ENCODE assay signal across 9 mouse cellular contexts in genomic region chr17:9764041-9764606, GRCm38 (mm10).
DNase-seq lines count a peak whose midpoint lies in the region; ATAC-seq and TF ChIP-seq lines count a peak whose summit lies in the region.
"Had no signal": no experiment of that assay in that cellular context is flagged by ENCODE, and none has a peak within 500 bp of the region (broad histone marks: within the 10 kb centered on the region; RNA-seq: fewer than 3 reads in every experiment).

No protein-coding gene starts in this region.

- no peak overlapping the region for H3K27ac ChIP-seq in heart, embryonic 11.5 days (ENCODE audit: low read depth, low read length)
- H3K27ac ChIP-seq in hindbrain, embryonic 16.5 days (ENCODE audit: low read depth, low read length) = peak overlapping the region; percentile 82

- H3K4me1 ChIP-seq in heart, embryonic 11.5 days (ENCODE audit: control insufficient read depth, insufficient read depth, low read length) = peaks cover 14% of the 10 kb centered on the region
- H3K4me1 ChIP-seq in hindbrain, embryonic 16.5 days (ENCODE audit: control insufficient read depth, insufficient read depth, low read depth, low read length) = peaks cover 17% of the 10 kb centered on the region

- no peak for ATAC-seq in heart, embryonic 11.5 days (replicated peaks; ENCODE audit: insufficient number of reproducible peaks, low FRiP score, low TSS enrichment)
- no peak for ATAC-seq in hindbrain, embryonic 16.5 days

- H3K4me2 ChIP-seq in heart, embryonic 11.5 days = peak overlapping the region; percentile 59
- peak overlapping the region; percentile 76 for H3K4me2 ChIP-seq in hindbrain, embryonic 16.5 days (ENCODE audit: low read length)
- H3K4me2 ChIP-seq in myocyte (ENCODE audit: low read depth) = no peak overlapping the region

- no peak overlapping the region for H3ac ChIP-seq in myocyte (ENCODE audit: control insufficient read depth, insufficient read length)

- H3K9me3 ChIP-seq in heart, embryonic 11.5 days (replicated peaks; ENCODE audit: control insufficient read depth, low read length) = no peaks in the 10 kb centered on the region
- H3K9me3 ChIP-seq in hindbrain, embryonic 16.5 days (ENCODE audit: control insufficient read depth, low read length) = no peaks in the 10 kb centered on the region

- peak overlapping the region; percentile 59; the same call in 1 of the 2 replicates for H3K9ac ChIP-seq in heart, embryonic 11.5 days (ENCODE audit: low read depth, low read length)
- peak overlapping the region; percentile 33; the same call in 1 of the 2 replicates for H3K9ac ChIP-seq in hindbrain, embryonic 16.5 days (ENCODE audit: low read depth, low read length)

- intact Hi-C loops in heart, postnatal 36 days (cut with DNase I) = loop anchor here (10.0 kb wide), 1 partner anchor 729 kb away; no protein-coding TSS in a partner anchor

- 15% methylated on average over 8 of the region's 9 CpGs for WGBS in heart, embryonic 11.5 days (ENCODE audit: insufficient replicate concordance)
- 6% methylated on average over 9 of the region's 9 CpGs for WGBS in hindbrain, embryonic 16.5 days

- DNase-seq in heart, postnatal 36 days = no peak
- peak; percentile 62 for DNase-seq in embryo, embryonic 9.5 days (ENCODE audit: extremely low spot score)
- DNase-seq in spleen, adult 12 weeks (ENCODE audit: low spot score) = no peak
- no peak for DNase-seq in layer of hippocampus, adult 9-10 months (ENCODE audit: low spot score)
- DNase-seq in T-cell, adult 2 months (ENCODE audit: low spot score) = no peak

- H3K79me2 ChIP-seq in myocyte (ENCODE audit: control insufficient read depth, insufficient read depth) = no peaks in the 10 kb centered on the region

- peak overlapping the region; percentile 41 for H3K4me3 ChIP-seq in heart, embryonic 11.5 days (ENCODE audit: low read depth, low read length)
- peak overlapping the region; percentile 19; the same call in 1 of the 2 replicates for H3K4me3 ChIP-seq in hindbrain, embryonic 16.5 days (ENCODE audit: low read length)
- H3K4me3 ChIP-seq in myocyte = peak overlapping the region; percentile 1

- TF ChIP-seq POLR2A in myocyte (IDR thresholded peaks at IDR 0.05; ENCODE audit: insufficient read length, low read depth) = no peak

- no peaks in the 10 kb centered on the region for H3K36me3 ChIP-seq in heart, embryonic 11.5 days (ENCODE audit: control insufficient read depth, insufficient read depth, low read length)
- H3K36me3 ChIP-seq in hindbrain, embryonic 16.5 days (ENCODE audit: control insufficient read depth, insufficient read depth, low read length) = no peaks in the 10 kb centered on the region
- H3K36me3 ChIP-seq in myocyte (ENCODE audit: control insufficient read depth, insufficient read depth) = no peaks in the 10 kb centered on the region

- no peaks in the 10 kb centered on the region for H3K27me3 ChIP-seq in heart, embryonic 11.5 days (ENCODE audit: control insufficient read depth, insufficient read depth, low read length)
- no peaks in the 10 kb centered on the region for H3K27me3 ChIP-seq in hindbrain, embryonic 16.5 days (replicated peaks; ENCODE audit: control insufficient read depth, insufficient read depth, low read length)
- H3K27me3 ChIP-seq in myocyte (ENCODE audit: control insufficient read depth, insufficient read depth, insufficient read length) = no peaks in the 10 kb centered on the region
- H3K27me3 ChIP-seq: CH12.LX had no signal

TF ChIP-seq in myocyte, 11 proteins besides CTCF, POLR2A, EP300 and RAD21:
- TF ChIP-seq MAX (IDR thresholded peaks at IDR 0.05; ENCODE audit: low read depth) (no peak), REST (IDR thresholded peaks at IDR 0.05; ENCODE audit: insufficient read depth, insufficient read length) (no peak)
